Mouse (Mus musculus): ENCODE results near the gene Btnl10. TPM values are rescaled to one million over a fixed set of nuclear protein-coding genes. Genes with fewer than 3 reads are reported as not detected.
A peak's percentile ranks its signal among the peaks of the same experiment; 100 is the strongest.

Gene Btnl10
- total and polyA plus RNA-seq, 3 experiments: not detected

DNA sequence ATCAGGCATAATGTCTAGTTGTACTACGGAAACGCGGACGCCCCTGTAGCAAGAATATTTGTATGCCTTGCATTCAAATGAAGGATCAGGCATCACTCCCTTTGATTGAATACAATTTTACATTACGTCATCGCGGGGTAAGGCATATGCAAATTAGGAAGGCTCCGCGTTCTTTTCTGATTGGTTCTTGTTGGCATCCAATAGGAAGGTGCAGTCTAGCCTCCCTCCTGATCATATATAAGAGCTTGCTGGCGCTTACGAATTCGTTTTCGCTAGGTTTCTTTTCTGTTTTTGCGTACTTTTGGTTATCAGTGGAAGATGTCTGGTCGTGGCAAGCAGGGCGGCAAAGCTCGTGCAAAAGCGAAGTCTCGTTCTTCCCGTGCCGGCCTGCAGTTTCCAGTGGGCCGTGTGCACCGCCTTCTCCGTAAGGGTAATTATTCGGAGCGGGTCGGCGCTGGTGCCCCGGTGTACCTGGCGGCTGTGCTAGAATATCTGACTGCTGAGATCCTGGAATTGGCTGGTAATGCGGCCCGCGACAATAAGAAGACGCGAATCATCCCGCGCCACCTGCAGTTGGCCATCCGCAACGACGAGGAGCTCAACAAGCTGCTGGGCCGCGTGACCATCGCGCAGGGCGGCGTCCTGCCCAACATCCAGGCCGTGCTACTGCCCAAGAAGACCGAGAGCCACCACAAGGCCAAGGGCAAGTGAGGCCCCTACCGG, 36.9 kb downstream of the Btnl10 start, which contains the start of the genes Hist3h2a and Trim17:
Gene Hist3h2a, plus strand, starts transcription at position 266 of the 723 bp plus-strand sequence.
Gene Trim17, plus strand, starts transcription at position 266 of the 723 bp plus-strand sequence.
- in situ Hi-C loops (cut with MboI; ENCODE audit: low pct_ligation_motif_present, low pct_unique_long_range_greater_than_20kb, low sequenced_read_pairs): loop anchor here (5.0 kb wide), 1 partner anchor 32 kb away; no protein-coding TSS in a partner anchor
- peak within 1 kb of the TSS; percentile 72 to 78 (median 72) for H3K4me3 ChIP-seq (replicated peaks in 1 of 3; ENCODE audit: low read depth in 2 of 3, low read length in 2 of 3, poor library complexity in 1 of 3)
- H3K36me3 ChIP-seq (replicated peaks in 1 of 2; ENCODE audit: control insufficient read depth in 1 of 2, insufficient read depth in 1 of 2, low read length in 1 of 2): peaks cover 2 to 14% of the 10 kb centered on the region in 2 experiments
- peak; percentile 96 for TF ChIP-seq CHD2 (IDR thresholded peaks at IDR 0.05; ENCODE audit: low read length)
- peak; percentile 28; the same call in 1 of the 2 replicates for TF ChIP-seq USF2 (conservative IDR thresholded peaks at IDR 0.05; ENCODE audit: low read depth, low read length)
- TF ChIP-seq PAX5 (IDR thresholded peaks at IDR 0.05; ENCODE audit: low read length): no peak
- TF ChIP-seq IRF4 (IDR thresholded peaks at IDR 0.05; ENCODE audit: low read depth, low read length): 0 out of 2 replicates have a peak, but pooled peaks have one; percentile 47
- peak; percentile 12; the same call in 1 of the 2 replicates for TF ChIP-seq NRF1 (IDR thresholded peaks at IDR 0.05; ENCODE audit: low read depth, low read length)
- peak; percentile 89; the same call in 1 of the 2 replicates for TF ChIP-seq SIN3A (IDR thresholded peaks at IDR 0.05; ENCODE audit: low read length)
- TF ChIP-seq MEF2A (IDR thresholded peaks at IDR 0.05; ENCODE audit: borderline replicate concordance, low read depth, low read length): 0 out of 2 replicates have a peak, but pooled peaks have one; percentile 43
- peak; percentile 99 for TF ChIP-seq ZMIZ1 (IDR thresholded peaks at IDR 0.05; ENCODE audit: low read depth, low read length)
- peak in 1 of 2 experiments; percentile 72; a peak in 2 of 4 replicates for TF ChIP-seq CTCF (conservative IDR thresholded peaks at IDR 0.05 in 1 of 2, IDR thresholded peaks at IDR 0.05 in 1 of 2; ENCODE audit: low read depth in 2 of 2, low read length in 2 of 2)
- TF ChIP-seq JUND (conservative IDR thresholded peaks at IDR 0.05; ENCODE audit: low read depth, low read length): peak; percentile 97
- TF ChIP-seq ZKSCAN1 (IDR thresholded peaks at IDR 0.05; ENCODE audit: borderline replicate concordance, low read depth, low read length): no peak
- TF ChIP-seq BHLHE40 (IDR thresholded peaks at IDR 0.05; ENCODE audit: low read depth, low read length): peak; percentile 84
- TF ChIP-seq MAZ (IDR thresholded peaks at IDR 0.05; ENCODE audit: low read depth, low read length): no peak
- peak; percentile 12; the same call in 1 of the 2 replicates for TF ChIP-seq E2F4 (IDR thresholded peaks at IDR 0.05; ENCODE audit: insufficient replicate concordance, low read depth, low read length)
- TF ChIP-seq RAD21 (IDR thresholded peaks at IDR 0.05; ENCODE audit: low read depth, low read length): peak; percentile 39
- no peak; the same call in 1 of the 2 replicates for TF ChIP-seq ELF1 (IDR thresholded peaks at IDR 0.05; ENCODE audit: low read depth, low read length)
- peak; percentile 47 for TF ChIP-seq SMC3 (IDR thresholded peaks at IDR 0.05; ENCODE audit: low read depth, low read length)
- 0 out of 2 replicates have a peak, but pooled peaks have one; percentile 12 for TF ChIP-seq ETS1 (conservative IDR thresholded peaks at IDR 0.05; ENCODE audit: low read depth, low read length)
- TF ChIP-seq POLR2AphosphoS2 (IDR thresholded peaks at IDR 0.05; ENCODE audit: low read depth, low read length): peak; percentile 99
- no peak; the same call in 1 of the 2 replicates for TF ChIP-seq GABPA (IDR thresholded peaks at IDR 0.05; ENCODE audit: insufficient replicate concordance, low read depth, low read length)
- peak; percentile 64 for TF ChIP-seq MYC (IDR thresholded peaks at IDR 0.05; ENCODE audit: low read depth, low read length)
- peak; percentile 99 for TF ChIP-seq POLR2A (IDR thresholded peaks at IDR 0.05; ENCODE audit: low read depth, low read length)
- peak; percentile 99 for TF ChIP-seq TBP (conservative IDR thresholded peaks at IDR 0.05; ENCODE audit: low read depth, low read length)
- no peak for TF ChIP-seq EP300 (IDR thresholded peaks at IDR 0.05; ENCODE audit: low read length)
- TF ChIP-seq ZNF384 (IDR thresholded peaks at IDR 0.05; ENCODE audit: low read depth, low read length): no peak
- TF ChIP-seq TCF12 (IDR thresholded peaks at IDR 0.05; ENCODE audit: low read depth, low read length): peak; percentile 98
- peak; percentile 74 for TF ChIP-seq HCFC1 (IDR thresholded peaks at IDR 0.05; ENCODE audit: low read depth, low read length)
- TF ChIP-seq KAT2A (IDR thresholded peaks at IDR 0.05; ENCODE audit: insufficient replicate concordance, low read length): 0 out of 2 replicates have a peak, but pooled peaks have one; percentile 11
- 0 out of 2 replicates have a peak, but pooled peaks have one; percentile 51 for TF ChIP-seq MAFK (IDR thresholded peaks at IDR 0.05; ENCODE audit: insufficient replicate concordance, low read length)
- TF ChIP-seq NELFE (IDR thresholded peaks at IDR 0.05; ENCODE audit: low read depth, low read length): peak; percentile 100
- TF ChIP-seq ZC3H11A (IDR thresholded peaks at IDR 0.05; ENCODE audit: low read depth, low read length): no peak
- TF ChIP-seq UBTF (IDR thresholded peaks at IDR 0.05; ENCODE audit: low read depth, low read length): peak; percentile 97
- peak; percentile 97 for TF ChIP-seq JUN (IDR thresholded peaks at IDR 0.05; ENCODE audit: insufficient read depth, low read depth, low read length)
- no peak; the same call in 1 of the 2 replicates for TF ChIP-seq CHD1 (IDR thresholded peaks at IDR 0.05; ENCODE audit: low read depth, low read length)
- TF ChIP-seq MAX (IDR thresholded peaks at IDR 0.05; ENCODE audit: low read length): peak; percentile 29; the same call in 1 of the 2 replicates
- peak; percentile 66 for TF ChIP-seq USF1 (IDR thresholded peaks at IDR 0.05; ENCODE audit: low read depth, low read length)
- TF ChIP-seq MXI1 (IDR thresholded peaks at IDR 0.05; ENCODE audit: low read depth, low read length): peak; percentile 46
- H3K9ac ChIP-seq (ENCODE audit: insufficient read depth, low read depth): peak within 1 kb of the TSS; percentile 83
- H3K4me2 ChIP-seq (ENCODE audit: insufficient read depth, low read depth, poor library complexity, severe bottlenecking): peak within 1 kb of the TSS; percentile 96
- DNase-seq (ENCODE audit: extremely low read depth): peak; percentile 100
- peaks cover 13 to 46% of the 10 kb centered on the region in 2 experiments for H3K4me1 ChIP-seq (ENCODE audit: control insufficient read depth in 1 of 2, insufficient read depth in 2 of 2)
- H3K79me2 ChIP-seq (replicated peaks; ENCODE audit: control insufficient read depth, extremely low read depth, insufficient read depth, poor library complexity, severe bottlenecking): peaks cover 2% of the 10 kb centered on the region; the same call in 1 of the 2 replicates
- peaks cover 31% of the 10 kb centered on the region for H3K27me3 ChIP-seq (replicated peaks)
- dilution Hi-C loops (cut with MboI; ENCODE audit: extremely low pct_ligation_motif_present, extremely low pct_unique_long_range_greater_than_20kb, low sequenced_read_pairs): no loop called here
- peak within 1 kb of the TSS; percentile 93 for H3K27ac ChIP-seq (ENCODE audit: insufficient read depth, low read depth)
- no peaks in the 10 kb centered on the region for H3K9me3 ChIP-seq (replicated peaks; ENCODE audit: low read length)
